Mouse (Mus musculus) myocyte (in vitro differentiated cells): ENCODE measurements at regions not wholly inside any gene's neighbourhood (a gene's known extent, or its start where the extent isn't known, plus 50 kb on each side); places are given as distances from the start of the nearest gene placed in this dataset.

ENCODE experiments used
- H3K27me3 ChIP-seq: one replicate; pipeline ENCODE4 v1.6.1; 2011; ENCODE audit not compliant: control insufficient read depth, insufficient read depth, insufficient read length
- H3K36me3 ChIP-seq: one replicate; pipeline ENCODE4 v1.6.1; 2011; ENCODE audit not compliant: control insufficient read depth, insufficient read depth
- H3K4me2 ChIP-seq: one replicate; pipeline ENCODE4 v1.6.1; 2011; ENCODE audit warnings: low read depth, control low read depth
- H3K4me3 ChIP-seq: one replicate; pipeline ENCODE4 v1.5.1; 2011; ENCODE audit warnings: mild to moderate bottlenecking, control low read depth, moderate library complexity
- H3K79me2 ChIP-seq: one replicate; pipeline ENCODE4 v1.6.1; 2011; ENCODE audit not compliant: control insufficient read depth, insufficient read depth
- H3ac ChIP-seq: one replicate; pipeline ENCODE4 v1.6.1; 2011; ENCODE audit not compliant: control insufficient read depth, insufficient read length
- CEBPB ChIP-seq: IDR thresholded peaks from 2 replicates; pipeline ENCODE4 v1.6.1; 2011; ENCODE audit warnings: mild to moderate bottlenecking, moderate library complexity; ENCODE audit not compliant: poor library complexity, insufficient read depth, severe bottlenecking
- E2F4 ChIP-seq: IDR thresholded peaks from one replicate; pipeline ENCODE4 v1.6.1; 2011; ENCODE audit warnings: mild to moderate bottlenecking, control low read depth, moderate library complexity; ENCODE audit not compliant: insufficient read depth
- MAX ChIP-seq: IDR thresholded peaks from one replicate; pipeline ENCODE4 v1.6.1; 2011; ENCODE audit warnings: low read depth, mild to moderate bottlenecking, control low read depth
- MYOD1 ChIP-seq, 3 experiments: IDR thresholded peaks; one replicate each; pipeline ENCODE4 v1.6.1; 2011; ENCODE audit warnings: control low read depth in 2 of 3, low read depth in 2 of 3, mild to moderate bottlenecking in 2 of 3, moderate library complexity in 1 of 3; ENCODE audit not compliant: insufficient read length in 2 of 3, control insufficient read depth in 1 of 3
- MYOG ChIP-seq, 3 experiments: IDR thresholded peaks; one replicate each; pipeline ENCODE4 v1.6.1; 2011; ENCODE audit warnings: control low read depth in 2 of 3, low read depth in 2 of 3, mild to moderate bottlenecking in 2 of 3; ENCODE audit not compliant: insufficient read length in 2 of 3, control insufficient read depth in 1 of 3, insufficient read depth in 1 of 3
- POLR2A ChIP-seq: IDR thresholded peaks from one replicate; pipeline ENCODE4 v1.6.1; 2011; ENCODE audit warnings: low read depth, mild to moderate bottlenecking, control low read depth, moderate library complexity; ENCODE audit not compliant: insufficient read length
- POLR2AphosphoS2 ChIP-seq: IDR thresholded peaks from one replicate; pipeline ENCODE4 v1.6.1; 2011; ENCODE audit warnings: low read depth, control low read depth; ENCODE audit not compliant: insufficient read length
- REST ChIP-seq: IDR thresholded peaks from one replicate; pipeline ENCODE4 v1.6.1; 2011; ENCODE audit warnings: mild to moderate bottlenecking, control low read depth, moderate library complexity; ENCODE audit not compliant: insufficient read depth, insufficient read length
- SRF ChIP-seq: IDR thresholded peaks from one replicate; pipeline ENCODE4 v1.6.1; 2011; ENCODE audit warnings: low read depth; ENCODE audit not compliant: control insufficient read depth, insufficient read length
- TCF12 ChIP-seq: IDR thresholded peaks from one replicate; pipeline ENCODE4 v1.6.1; 2011; ENCODE audit warnings: mild to moderate bottlenecking, control low read depth; ENCODE audit not compliant: poor library complexity, insufficient read depth, severe bottlenecking
- TCF3 ChIP-seq: IDR thresholded peaks from one replicate; pipeline ENCODE4 v1.6.1; 2011; ENCODE audit warnings: low read depth, control low read depth; ENCODE audit not compliant: insufficient read length
- USF1 ChIP-seq: IDR thresholded peaks from one replicate; pipeline ENCODE4 v1.6.1; 2011; ENCODE audit warnings: low read depth, mild to moderate bottlenecking, control low read depth, moderate library complexity

- Histone ChIP-seq H3K79me2 (no peaks in the 10 kb centered on the region), H3K4me2 (no peak overlapping the region), H3K36me3 (no peaks in the 10 kb centered on the region), H3K4me3 (no peak overlapping the region), H3K27me3 (no peaks in the 10 kb centered on the region), H3ac (no peak overlapping the region)
- TF ChIP-seq POLR2AphosphoS2: no peak
- no peak for TF ChIP-seq MYOD1 (IDR thresholded peaks at IDR 0.05; ENCODE audit: control insufficient read depth in 1 of 3, insufficient read length in 2 of 3, low read depth in 2 of 3)
- TF ChIP-seq REST: no peak
- no peak for TF ChIP-seq TCF12
- TF ChIP-seq SRF: no peak
- no peak for TF ChIP-seq USF1
Measured at GRCm38 (mm10) chr2:117906509-117906908, 205.2 kb upstream of the Thbs1 start.

- Histone ChIP-seq H3ac (no peak overlapping the region), H3K4me3 (no peak overlapping the region), H3K36me3 (no peaks in the 10 kb centered on the region), H3K79me2 (no peaks in the 10 kb centered on the region), H3K4me2 (peak overlapping the region; percentile 35), H3K27me3 (no peaks in the 10 kb centered on the region)
- no peak for TF ChIP-seq SRF
- TF ChIP-seq MYOD1 (IDR thresholded peaks at IDR 0.05; ENCODE audit: control insufficient read depth in 1 of 3, insufficient read length in 2 of 3, low read depth in 2 of 3): no peak
- no peak for TF ChIP-seq TCF12
- no peak for TF ChIP-seq CEBPB
- no peak for TF ChIP-seq USF1
- TF ChIP-seq POLR2A: no peak
- no peak for TF ChIP-seq E2F4
- TF ChIP-seq REST: no peak
- TF ChIP-seq TCF3: no peak
- no peak for TF ChIP-seq MAX
- no peak for TF ChIP-seq POLR2AphosphoS2
- no peak for TF ChIP-seq MYOG (IDR thresholded peaks at IDR 0.05; ENCODE audit: control insufficient read depth in 1 of 3, insufficient read depth in 1 of 3, insufficient read length in 2 of 3, low read depth in 2 of 3)
Measured at GRCm38 (mm10) chr2:117910781-117911180, 200.9 kb upstream of the Thbs1 start.

GRCm38 (mm10) chr2:117912722-117913121 is 199.0 kb upstream of the Thbs1 start:
- Histone ChIP-seq H3K36me3 (no peaks in the 10 kb centered on the region), H3K79me2 (no peaks in the 10 kb centered on the region), H3K4me2 (no peak overlapping the region), H3K4me3 (no peak overlapping the region), H3K27me3 (no peaks in the 10 kb centered on the region), H3ac (no peak overlapping the region)
- TF ChIP-seq MYOD1 (IDR thresholded peaks at IDR 0.05; ENCODE audit: control insufficient read depth in 1 of 3, insufficient read length in 2 of 3, low read depth in 2 of 3) (peak in 2 of 3 experiments; percentile 65 to 67), SRF (no peak), E2F4 (no peak), POLR2A (no peak), MAX (no peak), MYOG (IDR thresholded peaks at IDR 0.05; ENCODE audit: control insufficient read depth in 1 of 3, insufficient read depth in 1 of 3, insufficient read length in 2 of 3, low read depth in 2 of 3) (peak in 2 of 3 experiments; percentile 42 to 74), POLR2AphosphoS2 (no peak), REST (no peak), TCF3 (peak; percentile 33)

GRCm38 (mm10) chr2:117913846-117914245 is 197.8 kb upstream of the Thbs1 start:
- no peak overlapping the region for H3ac ChIP-seq

GRCm38 (mm10) chr2:117915821-117916220 is 195.9 kb upstream of the Thbs1 start:
- Histone ChIP-seq H3K27me3 (no peaks in the 10 kb centered on the region), H3ac (no peak overlapping the region), H3K79me2 (no peaks in the 10 kb centered on the region), H3K4me3 (no peak overlapping the region), H3K4me2 (no peak overlapping the region), H3K36me3 (no peaks in the 10 kb centered on the region)
- TF ChIP-seq CEBPB: no peak
- no peak for TF ChIP-seq SRF
- no peak for TF ChIP-seq TCF3
- no peak for TF ChIP-seq POLR2A

More at GRCm38 (mm10) chr2:117913846-117914245, 197.8 kb upstream of the Thbs1 start:
- TF ChIP-seq MYOD1 (IDR thresholded peaks at IDR 0.05; ENCODE audit: control insufficient read depth in 1 of 3, insufficient read length in 2 of 3, low read depth in 2 of 3) (no peak), CEBPB (no peak), POLR2AphosphoS2 (no peak), TCF3 (no peak), REST (no peak), TCF12 (no peak), POLR2A (no peak), MYOG (IDR thresholded peaks at IDR 0.05; ENCODE audit: control insufficient read depth in 1 of 3, insufficient read depth in 1 of 3, insufficient read length in 2 of 3, low read depth in 2 of 3) (no peak), USF1 (no peak), MAX (no peak), SRF (no peak), E2F4 (no peak)
- H3K79me2 ChIP-seq: no peaks in the 10 kb centered on the region
- H3K4me3 ChIP-seq: no peak overlapping the region
- H3K27me3 ChIP-seq: no peaks in the 10 kb centered on the region
- no peaks in the 10 kb centered on the region for H3K36me3 ChIP-seq
- no peak overlapping the region for H3K4me2 ChIP-seq
